Mouse (Mus musculus) liver, postnatal 0 days (tissue): ENCODE data around the gene Chst11.

Source experiments
- CTCF ChIP-seq: sonication (generic); IDR thresholded peaks from 2 replicates; pipeline ENCODE4 v1.5.1; 2016; ENCODE audit warnings: antibody characterized with exemption, low read depth
- EP300 ChIP-seq: IDR thresholded peaks from 2 replicates; pipeline ENCODE4 v1.6.1; 2016; ENCODE audit warnings: antibody characterized with exemption, low read depth, mild to moderate bottlenecking

DNA sequence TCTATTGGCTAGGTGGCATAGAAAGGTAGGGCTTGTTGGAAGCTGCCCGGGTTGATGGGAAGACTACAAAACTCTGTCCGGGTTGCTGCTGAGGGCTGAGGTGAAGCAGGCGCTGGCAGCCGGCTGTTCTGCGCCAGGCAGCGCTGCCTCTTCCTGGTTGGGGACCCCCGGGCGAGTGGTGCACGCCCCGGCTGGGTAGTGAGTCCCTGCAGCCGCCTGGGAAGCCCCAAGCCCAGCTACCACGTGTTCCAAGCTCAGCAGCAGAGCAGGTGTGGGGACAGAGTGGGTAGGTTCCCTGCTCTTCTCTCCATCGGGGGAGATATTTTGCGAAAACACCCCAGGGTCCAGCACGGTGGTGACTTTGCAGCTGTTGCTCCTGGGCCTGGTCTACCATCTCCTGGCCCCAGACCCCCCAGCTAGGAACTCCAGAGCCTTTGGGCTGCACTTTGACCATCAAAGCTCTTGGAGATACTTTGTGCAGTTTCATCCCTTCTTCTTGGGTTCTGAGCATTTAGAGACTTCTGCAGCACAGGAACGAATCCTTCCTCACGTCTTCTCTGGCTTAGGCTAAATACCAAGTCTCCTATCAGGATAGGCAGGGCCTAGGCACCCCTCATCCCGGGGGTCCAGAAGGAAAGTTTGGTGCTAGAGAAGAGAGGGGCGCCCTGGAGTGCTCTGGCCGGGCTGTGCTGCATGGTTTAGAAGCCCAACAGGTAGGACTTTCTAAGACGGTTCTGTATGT lies 1.1 kb downstream of the Chst11 start:
- TF ChIP-seq CTCF (no peak), EP300 (no peak)
